Mouse (Mus musculus): ENCODE results near the gene Spns1.

Gene Spns1

DNA sequence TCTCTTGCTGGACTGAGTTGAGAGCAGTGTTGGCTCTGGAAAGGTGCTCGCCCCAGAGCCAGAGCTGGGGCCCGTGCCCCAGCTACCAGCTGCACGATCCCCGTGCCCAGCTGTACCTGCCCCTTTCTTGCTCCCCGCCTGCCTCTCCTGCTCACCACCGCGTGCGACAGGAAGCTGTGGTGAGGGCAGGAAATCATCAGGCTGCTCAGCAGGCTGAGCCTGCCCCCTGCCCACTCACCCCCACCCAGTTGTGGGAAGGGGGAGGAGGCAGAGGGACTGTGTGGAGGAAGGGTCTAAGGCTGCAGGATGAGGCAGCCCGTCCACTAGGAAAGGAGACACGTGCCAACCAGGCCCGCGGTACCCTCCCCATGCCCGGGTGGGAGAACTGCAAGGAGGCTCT, 7.9 kb downstream of the Spns1 start, which contains the start of gene Lat:
Lat (minus strand) TSS at position 178 of the 400 bp plus-strand sequence.
- DNase-seq (ENCODE audit: low spot score in 2 of 2): peak; percentile 49 to 78

DNA sequence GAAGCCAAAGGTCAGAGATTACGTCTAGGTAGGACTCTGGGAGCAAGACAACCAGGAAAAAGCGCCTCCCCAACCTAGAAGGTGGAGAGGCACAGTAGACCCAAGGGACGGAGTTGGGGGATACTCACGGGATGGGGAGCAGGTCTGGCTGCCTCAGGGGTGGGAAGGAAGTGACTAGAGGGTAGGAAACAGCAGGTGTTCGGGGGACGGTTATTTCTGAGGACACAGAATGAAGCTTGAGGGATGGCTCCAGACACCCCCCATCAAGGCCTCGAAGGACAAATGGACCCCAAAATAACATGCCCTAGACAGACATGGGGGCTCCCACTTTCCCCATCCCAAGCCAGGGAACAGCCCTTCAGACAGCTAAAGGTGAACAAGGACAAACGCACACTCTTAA, 8.9 kb downstream of the Spns1 start:
- DNase-seq (ENCODE audit: low spot score in 2 of 2): no peak

DNA sequence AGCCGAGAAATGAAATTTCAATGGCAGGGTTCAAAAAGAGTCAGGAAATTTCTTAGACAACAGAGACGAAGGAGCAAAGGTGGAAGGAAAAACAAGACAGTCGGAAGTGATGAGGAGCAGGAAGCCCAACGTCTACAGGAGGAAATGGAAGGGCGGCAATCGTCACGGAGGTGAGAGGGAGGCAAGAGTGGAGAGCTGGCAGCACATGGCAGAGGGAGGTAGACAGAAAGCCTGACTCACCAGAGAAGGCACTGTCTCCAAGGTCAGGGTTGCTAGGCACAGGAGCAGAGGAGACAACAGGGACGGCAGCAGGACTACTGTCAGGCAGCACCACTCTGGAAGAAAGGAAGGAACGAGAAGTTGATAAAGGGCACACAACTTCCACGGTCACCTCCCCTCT, 9.6 kb downstream of the Spns1 start:
- DNase-seq (ENCODE audit: low spot score in 2 of 2): no peak

GRCm38 (mm10) chr7:126363038-126363437, 14.2 kb downstream of the Spns1 start:
- no peak for DNase-seq (ENCODE audit: low spot score in 2 of 2)

DNA sequence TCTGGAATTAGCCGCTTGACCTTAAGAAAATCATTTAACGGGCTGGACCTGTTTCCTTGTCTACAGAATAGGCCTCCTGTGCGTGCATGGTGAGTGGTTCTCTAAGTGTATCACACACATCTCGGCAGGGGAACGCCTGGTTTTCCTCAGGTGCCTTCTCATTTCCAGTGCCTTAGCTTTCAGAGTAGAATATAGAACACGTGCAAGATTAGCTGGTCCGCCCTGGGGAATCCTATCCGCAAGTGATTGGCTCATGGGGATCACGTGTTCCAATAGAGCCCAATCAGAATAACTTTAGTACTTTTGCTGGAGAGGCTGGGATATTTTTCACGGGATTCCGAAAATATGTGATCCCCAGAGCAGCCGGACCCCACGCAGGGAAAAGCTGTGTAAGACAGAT, 18.2 kb downstream of the Spns1 start:
- no peak for DNase-seq (ENCODE audit: low spot score in 2 of 2)

GRCm38 (mm10) chr7:126358413-126358812, 18.8 kb downstream of the Spns1 start:
- DNase-seq (ENCODE audit: low spot score in 2 of 2): no peak

- DNase-seq (ENCODE audit: low spot score in 2 of 2): no peak
Measured at GRCm38 (mm10) chr7:126357838-126358237, 19.4 kb downstream of the Spns1 start.

- no peak for DNase-seq (ENCODE audit: low spot score in 2 of 2)
Measured at GRCm38 (mm10) chr7:126356793-126357591, 20.3 kb downstream of the Spns1 start.

- DNase-seq (ENCODE audit: low spot score in 2 of 2): no peak
Measured at GRCm38 (mm10) chr7:126355847-126356597, 21.2 kb downstream of the Spns1 start.

- DNase-seq (ENCODE audit: low spot score in 2 of 2): no peak
Measured at GRCm38 (mm10) chr7:126354738-126355614, 22.3 kb downstream of the Spns1 start.

GRCm38 (mm10) chr7:126353994-126354365, 23.3 kb downstream of the Spns1 start:
- no peak for DNase-seq (ENCODE audit: low spot score in 2 of 2)

- no peak for DNase-seq (ENCODE audit: low spot score in 2 of 2)
Measured at GRCm38 (mm10) chr7:126353251-126353993, 23.8 kb downstream of the Spns1 start.

- no peak for DNase-seq (ENCODE audit: low spot score in 2 of 2)
Measured at GRCm38 (mm10) chr7:126351419-126351951, 25.8 kb downstream of the Spns1 start.

- no peak for DNase-seq (ENCODE audit: low spot score in 2 of 2)
Measured at GRCm38 (mm10) chr7:126350748-126351418, 26.4 kb downstream of the Spns1 start.

GRCm38 (mm10) chr7:126348293-126348692, 29.0 kb downstream of the Spns1 start:
- DNase-seq (ENCODE audit: low spot score in 2 of 2): no peak

DNA sequence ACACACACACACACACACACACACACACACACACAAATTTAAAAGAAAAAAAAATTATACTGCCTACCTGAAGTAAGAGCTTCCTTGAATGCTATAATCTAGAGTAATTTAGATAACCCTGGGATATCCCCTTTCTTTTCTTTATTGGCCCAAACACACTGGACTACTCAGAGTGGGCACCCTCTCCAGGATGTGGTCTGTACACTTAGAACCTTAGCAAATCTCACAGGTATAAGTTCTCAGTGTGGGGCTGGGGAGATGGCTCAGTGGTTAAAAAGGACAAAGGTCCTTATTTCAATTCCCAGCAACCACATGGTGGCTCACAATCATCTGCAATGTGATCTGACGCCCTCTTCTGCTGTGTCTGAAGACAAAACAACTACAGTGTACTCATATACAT, 30.2 kb downstream of the Spns1 start:
- DNase-seq (ENCODE audit: low spot score in 2 of 2): no peak

- DNase-seq (ENCODE audit: low spot score in 2 of 2): no peak
Measured at GRCm38 (mm10) chr7:126345969-126346368, 31.3 kb downstream of the Spns1 start.

GRCm38 (mm10) chr7:126345557-126345956, 31.7 kb downstream of the Spns1 start:
- no peak for DNase-seq (ENCODE audit: low spot score in 2 of 2)

- DNase-seq (ENCODE audit: low spot score in 2 of 2): no peak
Measured at GRCm38 (mm10) chr7:126340896-126341295, 36.4 kb downstream of the Spns1 start.

DNA sequence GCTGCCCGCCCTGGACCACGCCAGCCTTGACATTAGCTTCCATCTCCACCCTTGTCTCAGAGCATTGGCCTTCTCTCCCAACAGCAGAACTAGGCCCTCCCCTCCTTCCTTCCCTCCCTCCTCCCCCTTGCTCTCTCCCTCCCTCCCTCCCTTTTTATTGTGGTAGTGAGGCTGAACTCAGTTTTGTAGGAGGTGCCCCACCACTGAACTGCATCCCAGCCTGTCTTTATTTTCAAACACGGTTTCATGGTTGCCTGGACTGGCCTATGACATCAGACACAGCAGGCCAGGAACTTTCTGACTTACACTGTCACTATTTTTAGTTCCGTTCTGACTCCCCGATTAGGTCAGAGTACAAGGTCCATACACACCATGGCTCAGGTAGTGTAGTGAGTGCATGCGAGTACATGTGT, 37.0 kb downstream of the Spns1 start:
- DNase-seq (ENCODE audit: low spot score in 2 of 2): no peak
